8 mouse cellular contexts compared by ENCODE assay signal in genomic region chr13:72640131-72640521, GRCm38 (mm10). TPM values are rescaled to one million over a fixed set of nuclear protein-coding genes. Genes with fewer than 3 reads are reported as not detected.
DNase-seq lines count a peak whose midpoint lies in the region; ATAC-seq lines count a peak whose summit lies in the region.

No protein-coding gene starts in this region.

- peak overlapping the region; percentile 90 for H3K4me2 ChIP-seq in heart, embryonic 15.5 days
- H3K4me2 ChIP-seq in limb, embryonic 11.5 days (ENCODE audit: low read depth, severe bottlenecking): peak overlapping the region; percentile 57
- peak overlapping the region; percentile 59 for H3K4me2 ChIP-seq in midbrain, embryonic 12.5 days (replicated peaks)

- no peak overlapping the region for H3K27ac ChIP-seq in heart, embryonic 15.5 days
- no peak overlapping the region for H3K27ac ChIP-seq in limb, embryonic 11.5 days (replicated peaks; ENCODE audit: low read depth, low read length)
- no peak overlapping the region for H3K27ac ChIP-seq in midbrain, embryonic 12.5 days (replicated peaks)

- H3K27me3 ChIP-seq in heart, embryonic 15.5 days: peaks cover 85% of the 10 kb centered on the region
- peaks cover 65% of the 10 kb centered on the region for H3K27me3 ChIP-seq in limb, embryonic 11.5 days (ENCODE audit: control insufficient read depth, insufficient read depth, low read length)
- H3K27me3 ChIP-seq in midbrain, embryonic 12.5 days: peaks cover 85% of the 10 kb centered on the region

- peak overlapping the region; percentile 57 for H3K4me3 ChIP-seq in heart, embryonic 15.5 days
- H3K4me3 ChIP-seq in limb, embryonic 11.5 days (ENCODE audit: low read depth, low read length): peak overlapping the region; percentile 33
- peak overlapping the region; percentile 35 for H3K4me3 ChIP-seq in midbrain, embryonic 12.5 days

- no peaks in the 10 kb centered on the region for H3K36me3 ChIP-seq in heart, embryonic 15.5 days
- H3K36me3 ChIP-seq in limb, embryonic 11.5 days (ENCODE audit: control insufficient read depth, insufficient read depth, low read length): no peaks in the 10 kb centered on the region
- H3K36me3 ChIP-seq in midbrain, embryonic 12.5 days: no peaks in the 10 kb centered on the region

- DNase-seq in cerebellum, adult 18-20 months: peak; percentile 61 to 62
- DNase-seq in cerebellum, adult 11-12 months: no peak
- peak; percentile 23 for DNase-seq in cerebellum, adult 9-11 months
- DNase-seq in limb, embryonic 11.5 days (ENCODE audit: low spot score): peak; percentile 76
- no peak for DNase-seq in right cerebral cortex, postnatal 10 days (ENCODE audit: low spot score in 2 of 2)
- DNase-seq in layer of hippocampus, postnatal 14 days (ENCODE audit: low spot score in 2 of 2): no peak

- H3K9me3 ChIP-seq in heart, embryonic 15.5 days (replicated peaks): no peaks in the 10 kb centered on the region
- no peaks in the 10 kb centered on the region for H3K9me3 ChIP-seq in limb, embryonic 11.5 days (ENCODE audit: control insufficient read depth, low read length)
- no peaks in the 10 kb centered on the region for H3K9me3 ChIP-seq in midbrain, embryonic 12.5 days

- 4% methylated on average over 11 of the region's 11 CpGs for WGBS in heart, embryonic 15.5 days
- 4% methylated on average over 11 of the region's 11 CpGs for WGBS in limb, embryonic 11.5 days
- WGBS in midbrain, embryonic 12.5 days: 11% methylated on average over 11 of the region's 11 CpGs

- peak overlapping the region; percentile 54 for H3K9ac ChIP-seq in heart, embryonic 15.5 days
- H3K9ac ChIP-seq in limb, embryonic 11.5 days (ENCODE audit: low read length): no peak overlapping the region
- peak overlapping the region; percentile 54; the same call in 1 of the 2 replicates for H3K9ac ChIP-seq in midbrain, embryonic 12.5 days (replicated peaks)

- 0 out of 2 replicates have a peak, but pooled peaks have one; percentile 14 for ATAC-seq in heart, embryonic 15.5 days (replicated peaks; ENCODE audit: insufficient number of reproducible peaks, insufficient read depth, low FRiP score, low read depth)
- 0 out of 2 replicates have a peak, but pooled peaks have one; percentile 1 for ATAC-seq in limb, embryonic 11.5 days (ENCODE audit: insufficient number of reproducible peaks, low FRiP score, low TSS enrichment, low read depth)
- ATAC-seq in midbrain, embryonic 12.5 days (ENCODE audit: low FRiP score, low read depth): no peak; the same call in 1 of the 2 replicates

- H3K4me1 ChIP-seq in heart, embryonic 15.5 days (replicated peaks): peaks cover 20% of the 10 kb centered on the region
- peaks cover 13% of the 10 kb centered on the region for H3K4me1 ChIP-seq in limb, embryonic 11.5 days (ENCODE audit: control insufficient read depth, insufficient read depth, low read length)
- H3K4me1 ChIP-seq in midbrain, embryonic 12.5 days: peaks cover 40% of the 10 kb centered on the region

RNA-seq across cellular contexts. Expression of gene Irx2, which starts 11.5 kb away (rescaled TPM):
- polyA plus RNA-seq in heart, embryonic 15.5 days (2015; fragmentation: Nextera tagmentation; extraction: Ambion mirVana): 8.9 and 11.6 TPM in 2 replicates
- polyA plus RNA-seq in limb, embryonic 11.5 days (2014; fragmentation: Nextera tagmentation; extraction: Ambion mirVana): 1.5 and 4.1 TPM in 2 replicates
- polyA plus RNA-seq in midbrain, embryonic 12.5 days (2016; fragmentation: Nextera tagmentation; extraction: Ambion mirVana): 44.9 and 51.5 TPM in 2 replicates
- total RNA-seq in layer of hippocampus, postnatal 14 days (2021): 1 to 10 TPM in 1 of 2 experiments, under 1 TPM in 1; 0.37 to 1.0 TPM

Comparison
In these comparisons a context has a peak if more than half of its experiments do, and no peak if none do; other contexts are left out.
1. DNase-seq: peak in cerebellum, adult 18-20 months (2 of 2), cerebellum, adult 9-11 months (single experiment) and limb, embryonic 11.5 days (single experiment); none in cerebellum, adult 11-12 months (single experiment), right cerebral cortex, postnatal 10 days (0 of 2) and layer of hippocampus, postnatal 14 days (0 of 2).
2. Peak in every context shown above with its lines, with median percentiles within 50 percentile points of each other: H3K4me2 ChIP-seq and H3K4me3 ChIP-seq.